Mouse (Mus musculus): ENCODE results near the gene Ckmt1.

DNA sequence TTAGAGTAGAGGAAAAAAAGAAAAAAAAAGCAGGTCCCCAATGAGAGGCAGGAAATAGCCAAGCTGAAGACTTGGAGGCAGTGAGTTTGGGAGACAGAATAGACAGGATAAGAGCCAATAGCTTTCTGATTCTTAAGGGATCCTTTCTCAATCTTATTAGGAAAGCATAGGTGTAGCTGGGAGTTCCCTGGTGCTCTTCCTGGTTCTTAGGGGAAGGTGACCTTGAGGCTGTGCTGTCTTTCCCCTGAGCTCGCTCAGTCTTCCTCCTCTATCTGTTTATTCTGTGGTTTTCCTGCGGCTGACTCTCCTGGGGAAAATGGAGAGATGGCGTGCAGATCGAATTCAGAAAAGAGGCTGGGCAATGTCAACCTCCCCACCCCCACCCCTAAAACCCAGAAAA lies 447 bp downstream of the Ckmt1 start:
- TF ChIP-seq TAL1 (IDR thresholded peaks at IDR 0.05; ENCODE audit: low read length) (no peak), GATA1 (IDR thresholded peaks at IDR 0.05; ENCODE audit: low read length) (no peak)

Data from erythroblast, embryonic 14.5 days (primary cell).